Mouse (Mus musculus): ENCODE results near the gene Rabep1. TPM values are rescaled to one million over a fixed set of nuclear protein-coding genes. Genes with fewer than 3 reads are reported as not detected.
A peak's percentile ranks its signal among the peaks of the same experiment; 100 is the strongest.

Rabep1 gene
- polyA plus RNA-seq, 1 experiment from 2014 or later = 50.3 TPM

DNA sequence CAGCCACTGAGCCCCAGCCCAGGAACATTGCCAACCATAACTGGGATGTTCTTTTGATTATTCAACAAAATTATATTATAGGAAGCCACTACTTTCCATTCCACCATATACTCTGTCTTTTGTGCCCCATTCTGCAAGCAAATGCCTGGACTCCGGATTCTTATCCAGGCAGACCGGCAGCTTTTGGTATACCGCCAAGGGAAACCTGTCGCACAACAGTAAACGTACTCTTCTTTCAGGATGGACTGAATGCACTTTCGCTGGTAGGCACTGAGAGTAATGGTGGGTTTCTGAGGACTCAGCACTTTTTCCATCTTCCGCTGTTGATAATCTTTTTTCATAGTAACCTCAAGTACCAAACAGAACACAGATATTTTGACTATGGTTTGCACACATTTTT lies 99.1 kb downstream of the Rabep1 start:
- Histone ChIP-seq H3K27ac (ENCODE audit: low read depth, low read length) (no peak overlapping the region), H3K9me3 (replicated peaks; ENCODE audit: control insufficient read depth, low read length) (no peaks in the 10 kb centered on the region), H3K4me1 (ENCODE audit: control insufficient read depth, insufficient read depth, low read length) (no peaks in the 10 kb centered on the region), H3K4me3 (ENCODE audit: low read depth, low read length) (no peak overlapping the region), H3K9ac (ENCODE audit: low read length) (no peak overlapping the region), H3K36me3 (ENCODE audit: control insufficient read depth, insufficient read depth, low read length) (peaks cover 92% of the 10 kb centered on the region), H3K4me2 (ENCODE audit: low read length) (no peak overlapping the region), H3K27me3 (replicated peaks; ENCODE audit: control insufficient read depth, insufficient read depth, low read length) (no peaks in the 10 kb centered on the region)
- ATAC-seq = no peak
- DNase-seq (ENCODE audit: low spot score) = no peak
- 90% methylated on average over 7 of the region's 7 CpGs for WGBS

DNA sequence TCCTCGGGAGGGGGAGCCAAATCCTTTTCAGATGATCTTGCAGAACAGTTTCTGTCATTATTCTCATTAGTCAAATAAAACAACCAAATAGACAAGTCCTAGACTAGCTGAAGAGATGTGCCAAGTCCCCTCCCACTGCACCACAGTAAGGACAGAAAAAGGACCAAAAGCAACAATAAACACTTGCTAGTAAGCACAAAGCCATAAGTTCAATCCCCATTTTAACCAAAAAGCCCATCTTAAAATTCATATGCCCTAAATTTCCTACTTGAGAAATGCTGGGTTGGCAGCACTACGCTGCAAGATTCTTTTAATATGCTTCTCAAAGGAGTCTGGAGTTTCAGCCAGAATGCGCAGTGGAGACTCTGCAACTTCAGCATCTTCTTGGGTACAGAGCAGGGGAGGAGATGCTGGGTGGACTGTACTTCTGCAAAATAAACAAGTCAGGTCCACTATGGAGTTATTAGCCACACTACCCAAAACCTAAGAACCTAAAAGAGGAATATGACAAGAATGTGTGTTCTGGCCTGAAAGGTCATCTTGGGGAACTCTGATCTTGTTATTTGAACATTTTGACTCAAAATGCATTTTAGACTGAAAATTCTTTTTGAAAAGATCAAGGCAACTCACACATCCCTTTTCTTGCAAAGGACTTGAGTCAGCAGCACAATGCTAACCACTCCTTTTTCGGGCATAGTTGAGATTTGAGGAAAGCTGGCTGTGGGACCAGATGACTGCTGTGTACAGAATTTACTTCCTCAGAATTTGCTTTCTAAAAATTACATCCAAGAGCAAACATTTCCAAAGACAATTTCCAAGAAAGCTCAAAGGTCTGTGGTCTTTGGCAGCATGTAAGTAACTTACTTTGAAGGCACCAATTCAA lies 100.6 kb downstream of the Rabep1 start:
- Histone ChIP-seq H3K27ac (ENCODE audit: low read depth, low read length) (no peak overlapping the region), H3K4me3 (ENCODE audit: low read depth, low read length) (no peak overlapping the region), H3K9me3 (replicated peaks; ENCODE audit: control insufficient read depth, low read length) (no peaks in the 10 kb centered on the region), H3K4me1 (ENCODE audit: control insufficient read depth, insufficient read depth, low read length) (no peaks in the 10 kb centered on the region), H3K9ac (ENCODE audit: low read length) (no peak overlapping the region), H3K36me3 (ENCODE audit: control insufficient read depth, insufficient read depth, low read length) (peaks cover 93% of the 10 kb centered on the region), H3K27me3 (replicated peaks; ENCODE audit: control insufficient read depth, insufficient read depth, low read length) (no peaks in the 10 kb centered on the region), H3K4me2 (ENCODE audit: low read length) (no peak overlapping the region)
- DNase-seq (ENCODE audit: low spot score) (no peak), ATAC-seq (no peak)
- 87% methylated on average over 4 of the region's 4 CpGs for WGBS

DNA sequence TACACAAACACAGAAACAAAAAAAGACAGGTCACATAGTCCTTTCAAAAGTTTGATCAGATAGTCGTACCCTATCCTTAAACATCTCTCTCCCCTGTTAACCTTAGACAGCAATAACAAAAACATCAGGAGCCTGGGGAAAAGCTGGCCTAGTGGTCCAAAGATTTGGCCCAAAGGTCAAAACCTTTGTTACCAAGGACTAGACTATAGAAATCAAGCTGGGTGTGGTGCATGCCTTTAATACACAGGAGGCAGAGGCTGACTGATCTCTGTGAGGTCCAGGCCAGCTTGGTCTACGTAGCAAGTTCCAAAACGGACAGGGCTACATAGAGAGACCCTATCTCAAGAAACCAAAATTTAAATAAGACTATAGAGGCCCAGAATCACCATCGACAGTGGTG lies 110.1 kb downstream of the Rabep1 start:
- H3K9me3 ChIP-seq (replicated peaks; ENCODE audit: control insufficient read depth, low read length) = no peaks in the 10 kb centered on the region
- H3K4me2 ChIP-seq (ENCODE audit: low read length) = no peak overlapping the region
- no peak overlapping the region for H3K9ac ChIP-seq (ENCODE audit: low read length)
- H3K27ac ChIP-seq (ENCODE audit: low read depth, low read length) = no peak overlapping the region
- H3K4me3 ChIP-seq (ENCODE audit: low read depth, low read length) = no peak overlapping the region
- H3K36me3 ChIP-seq (ENCODE audit: control insufficient read depth, insufficient read depth, low read length) = peaks cover 94% of the 10 kb centered on the region
- ATAC-seq = no peak
- no peaks in the 10 kb centered on the region for H3K4me1 ChIP-seq (ENCODE audit: control insufficient read depth, insufficient read depth, low read length)
- no peak for DNase-seq (ENCODE audit: low spot score)
- no peaks in the 10 kb centered on the region for H3K27me3 ChIP-seq (replicated peaks; ENCODE audit: control insufficient read depth, insufficient read depth, low read length)
- WGBS = 86% methylated on average over 4 of the region's 4 CpGs

DNA sequence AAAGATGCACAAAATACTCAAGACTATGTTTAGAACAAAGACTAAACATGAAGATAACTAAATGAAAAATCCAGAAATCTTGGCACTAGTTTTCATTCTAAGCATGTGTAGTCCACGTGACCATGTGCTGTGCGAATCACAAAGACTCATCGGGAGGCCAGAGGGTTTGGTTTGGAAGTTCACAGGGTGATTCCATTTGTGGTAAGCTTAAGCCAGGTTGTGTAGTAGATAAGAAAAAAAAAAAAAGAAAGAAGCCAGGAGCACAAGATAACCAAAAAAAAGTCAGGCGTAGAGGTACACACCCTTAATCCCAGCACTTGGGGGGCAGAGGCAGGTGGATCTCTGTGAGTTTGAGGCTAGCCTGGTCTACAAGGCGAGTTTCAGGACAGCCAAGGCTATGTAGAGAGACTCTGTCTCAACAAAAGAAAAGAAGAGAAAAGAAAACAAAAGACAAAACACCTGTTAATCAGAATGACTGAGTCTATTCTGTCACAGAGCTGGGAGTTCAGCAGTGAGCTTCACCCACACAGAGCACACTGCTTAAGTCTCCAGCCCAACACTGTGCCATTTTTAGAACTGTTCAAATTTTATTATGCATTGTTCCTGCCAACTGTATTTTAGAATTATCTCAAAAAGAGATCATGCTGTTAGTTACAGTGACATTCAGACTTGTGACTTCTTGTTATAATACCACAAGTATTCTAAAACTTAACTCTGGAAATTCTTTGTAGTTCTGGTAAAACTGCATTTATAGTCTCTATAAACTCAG lies 116.4 kb downstream of the Rabep1 start:
- H3K27me3 ChIP-seq (replicated peaks; ENCODE audit: control insufficient read depth, insufficient read depth, low read length) = no peaks in the 10 kb centered on the region
- DNase-seq (ENCODE audit: low spot score) (no peak), ATAC-seq (no peak)
- H3K9me3 ChIP-seq (replicated peaks; ENCODE audit: control insufficient read depth, low read length) = no peaks in the 10 kb centered on the region
- H3K4me1 ChIP-seq (ENCODE audit: control insufficient read depth, insufficient read depth, low read length) = no peaks in the 10 kb centered on the region
- no peak overlapping the region for H3K4me2 ChIP-seq (ENCODE audit: low read length)
- H3K27ac ChIP-seq (ENCODE audit: low read depth, low read length) = no peak overlapping the region
- H3K9ac ChIP-seq (ENCODE audit: low read length) = no peak overlapping the region
- WGBS = 87% methylated on average over 5 of the region's 5 CpGs
- H3K36me3 ChIP-seq (ENCODE audit: control insufficient read depth, insufficient read depth, low read length) = peaks cover 91% of the 10 kb centered on the region
- H3K4me3 ChIP-seq (ENCODE audit: low read depth, low read length) = no peak overlapping the region

DNA sequence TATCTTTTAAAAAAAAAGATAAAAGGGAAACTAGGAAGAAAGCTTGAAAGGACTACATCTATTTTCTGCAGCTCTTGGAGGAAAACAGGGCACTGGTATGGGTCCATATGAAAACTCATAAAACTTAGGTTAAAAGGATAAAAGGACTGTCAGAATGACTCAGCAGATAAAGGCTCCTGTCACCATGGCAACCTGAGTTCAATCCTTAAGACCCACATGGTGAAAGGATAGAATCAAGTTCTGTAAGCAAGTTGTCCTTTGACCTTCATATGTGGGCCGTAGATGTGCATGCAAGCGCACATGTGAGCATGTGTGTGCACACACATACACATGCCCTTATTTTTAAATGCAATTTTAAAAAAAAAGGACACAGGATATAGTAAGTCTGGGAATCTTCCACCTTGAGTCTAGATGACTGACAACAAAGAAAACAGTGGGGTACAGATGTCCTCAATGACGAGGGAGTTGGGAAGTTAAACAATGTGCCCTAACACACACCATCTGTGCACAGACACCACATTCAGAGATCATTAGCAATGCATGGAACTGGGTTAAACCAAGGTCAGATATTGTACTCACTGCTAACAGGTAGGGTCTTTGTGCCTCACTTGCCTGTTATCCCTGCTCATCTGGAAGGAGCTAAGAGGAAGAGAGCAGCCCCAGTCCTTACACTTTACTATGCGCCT lies 119.8 kb downstream of the Rabep1 start:
- Histone ChIP-seq H3K4me3 (ENCODE audit: low read depth, low read length) (no peak overlapping the region), H3K27me3 (replicated peaks; ENCODE audit: control insufficient read depth, insufficient read depth, low read length) (no peaks in the 10 kb centered on the region), H3K9me3 (replicated peaks; ENCODE audit: control insufficient read depth, low read length) (no peaks in the 10 kb centered on the region), H3K36me3 (ENCODE audit: control insufficient read depth, insufficient read depth, low read length) (peaks cover 70% of the 10 kb centered on the region), H3K4me2 (ENCODE audit: low read length) (no peak overlapping the region), H3K27ac (ENCODE audit: low read depth, low read length) (no peak overlapping the region), H3K9ac (ENCODE audit: low read length) (no peak overlapping the region), H3K4me1 (ENCODE audit: control insufficient read depth, insufficient read depth, low read length) (peaks cover 8% of the 10 kb centered on the region)
- 75% methylated on average over 4 of the region's 4 CpGs for WGBS
- no peak for DNase-seq (ENCODE audit: low spot score)
- ATAC-seq = no peak

DNA sequence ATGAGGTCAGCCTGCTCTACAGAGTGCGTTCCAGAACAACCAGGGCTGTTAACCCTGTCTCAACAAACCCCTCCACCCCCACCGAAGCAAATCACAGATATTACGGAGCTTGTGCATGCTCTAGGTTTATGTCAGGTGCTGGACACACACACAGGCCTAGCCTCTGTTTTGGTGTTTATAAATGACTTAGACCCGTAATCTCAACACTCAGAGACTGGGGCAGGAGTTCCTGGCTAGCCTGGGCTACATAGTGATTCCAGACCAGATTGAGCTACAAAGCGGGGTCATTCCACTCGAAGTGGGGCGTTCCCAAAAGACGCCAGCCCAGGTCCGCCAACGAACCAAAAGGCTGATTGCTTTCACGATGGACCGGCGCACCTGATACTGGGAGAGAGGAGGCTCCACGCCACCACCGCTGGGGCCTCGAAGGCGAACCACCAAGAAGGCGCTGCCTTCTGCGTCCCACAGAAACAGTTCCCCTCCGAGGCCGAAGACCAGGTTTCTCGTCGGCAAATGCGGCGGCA lies 124.8 kb downstream of the Rabep1 start:
- Histone ChIP-seq H3K36me3 (ENCODE audit: control insufficient read depth, insufficient read depth, low read length) (peaks cover 37% of the 10 kb centered on the region), H3K27me3 (replicated peaks; ENCODE audit: control insufficient read depth, insufficient read depth, low read length) (no peaks in the 10 kb centered on the region), H3K4me1 (ENCODE audit: control insufficient read depth, insufficient read depth, low read length) (peaks cover 10% of the 10 kb centered on the region), H3K27ac (ENCODE audit: low read depth, low read length) (peak overlapping the region; percentile 84), H3K4me3 (ENCODE audit: low read depth, low read length) (peak overlapping the region; percentile 96), H3K9ac (ENCODE audit: low read length) (peak overlapping the region; percentile 93), H3K4me2 (ENCODE audit: low read length) (peak overlapping the region; percentile 75), H3K9me3 (replicated peaks; ENCODE audit: control insufficient read depth, low read length) (no peaks in the 10 kb centered on the region)
- DNase-seq (ENCODE audit: low spot score) (no peak), ATAC-seq (peak; percentile 11)
- WGBS = under 1% methylated on average over 25 of the region's 25 CpGs

DNA sequence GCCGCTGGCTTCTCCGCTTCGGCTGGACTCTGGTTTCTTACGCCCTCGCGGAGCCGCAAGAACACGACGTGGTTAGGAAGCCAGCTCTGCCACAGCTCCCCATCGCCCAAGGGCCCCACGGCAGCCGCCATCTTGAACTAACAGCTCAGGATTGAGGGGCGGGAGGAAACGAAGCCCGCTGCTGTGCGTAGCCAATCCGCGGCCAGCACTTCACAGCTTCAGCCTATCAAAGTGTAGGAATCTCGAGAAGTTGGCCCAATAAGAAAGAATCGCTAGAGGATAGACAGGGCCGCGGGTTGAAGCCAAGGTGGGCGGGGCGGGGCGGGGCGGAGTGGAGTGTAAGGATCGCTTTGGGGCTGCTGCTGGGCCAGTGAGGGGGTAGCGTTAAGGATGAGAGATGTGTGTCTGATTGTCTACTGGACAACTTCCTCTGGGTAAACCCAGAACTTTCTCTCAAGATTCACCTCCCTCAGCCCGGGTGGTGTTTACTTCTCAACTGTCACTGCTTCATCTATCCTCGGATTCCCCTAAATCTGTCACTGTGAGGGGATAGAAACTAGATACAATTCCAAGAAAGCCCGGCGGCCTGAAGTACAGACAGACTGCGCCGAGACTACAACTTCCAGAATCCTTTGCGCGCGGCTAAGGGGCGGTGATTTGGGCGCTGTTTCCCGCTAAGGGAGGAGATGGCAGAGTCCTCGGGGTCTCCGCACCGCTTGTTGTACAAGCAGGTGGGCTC lies 125.4 kb downstream of the Rabep1 start, which contains the start of the genes Nup88 and Rpain:
Gene Nup88 (minus strand): TSS at position 153 of the 739 bp plus-strand sequence.
Gene Rpain (plus strand): TSS at position 393 of the 739 bp plus-strand sequence.
- Histone ChIP-seq H3K9me3 (replicated peaks; ENCODE audit: control insufficient read depth, low read length) (no peaks in the 10 kb centered on the region), H3K27me3 (replicated peaks; ENCODE audit: control insufficient read depth, insufficient read depth, low read length) (no peaks in the 10 kb centered on the region), H3K36me3 (ENCODE audit: control insufficient read depth, insufficient read depth, low read length) (peaks cover 37% of the 10 kb centered on the region), H3K4me2 (ENCODE audit: low read length) (peak within 1 kb of the TSS; percentile 75), H3K4me1 (ENCODE audit: control insufficient read depth, insufficient read depth, low read length) (peaks cover 10% of the 10 kb centered on the region), H3K9ac (ENCODE audit: low read length) (peak within 1 kb of the TSS; percentile 93), H3K27ac (ENCODE audit: low read depth, low read length) (peak within 1 kb of the TSS; percentile 84), H3K4me3 (ENCODE audit: low read depth, low read length) (peak within 1 kb of the TSS; percentile 96)
- peak; percentile 98 for ATAC-seq
- peak; percentile 99 for DNase-seq (ENCODE audit: low spot score)
- under 1% methylated on average over 43 of the region's 43 CpGs for WGBS

Data from forebrain, embryonic 14.5 days (tissue).